In genomic region chr5:138195463-138195862, GRCm38 (mm10) we compare ENCODE assay signal across 7 mouse cellular contexts. TPM values are rescaled to one million over a fixed set of nuclear protein-coding genes. Genes with fewer than 3 reads are reported as not detected.
A peak's percentile ranks its signal among the peaks of the same experiment; 100 is the strongest.
DNase-seq lines count a peak whose midpoint lies in the region; ATAC-seq and TF ChIP-seq lines count a peak whose summit lies in the region.

No protein-coding gene starts in this region.

- peaks cover 20% of the 10 kb centered on the region for H3K4me1 ChIP-seq in G1E (ENCODE audit: insufficient read depth, low read depth, low read length)
- H3K4me1 ChIP-seq in heart, postnatal 0 days (ENCODE audit: control insufficient read depth, insufficient read depth): peaks cover 6% of the 10 kb centered on the region; the same call in 1 of the 2 replicates
- peaks cover 15% of the 10 kb centered on the region for H3K4me1 ChIP-seq in liver, postnatal 0 days (ENCODE audit: insufficient read depth)

- TF ChIP-seq CTCF in G1E (IDR thresholded peaks at IDR 0.05; ENCODE audit: low read depth, low read length): no peak
- TF ChIP-seq CTCF in heart, postnatal 0 days (IDR thresholded peaks at IDR 0.05; ENCODE audit: low read depth): no peak
- no peak for TF ChIP-seq CTCF in liver, postnatal 0 days (IDR thresholded peaks at IDR 0.05; ENCODE audit: low read depth)

- no peaks in the 10 kb centered on the region for H3K9me3 ChIP-seq in G1E (replicated peaks)
- H3K9me3 ChIP-seq in heart, postnatal 0 days (replicated peaks; ENCODE audit: control insufficient read depth, low read length): no peaks in the 10 kb centered on the region
- H3K9me3 ChIP-seq in liver, postnatal 0 days (ENCODE audit: low read length): no peaks in the 10 kb centered on the region

- no peak overlapping the region for H3K27ac ChIP-seq in heart, postnatal 0 days (ENCODE audit: low read depth)
- no peak overlapping the region for H3K27ac ChIP-seq in liver, postnatal 0 days (ENCODE audit: low read depth)

- H3K9ac ChIP-seq in heart, postnatal 0 days (replicated peaks; ENCODE audit: low read depth, low read length): no peak overlapping the region
- no peak overlapping the region for H3K9ac ChIP-seq in liver, postnatal 0 days (replicated peaks)

- no peak overlapping the region for H3K4me3 ChIP-seq in G1E (ENCODE audit: low read depth, low read length)
- H3K4me3 ChIP-seq in heart, postnatal 0 days (ENCODE audit: low read depth, low read length): peak overlapping the region; percentile 73; the same call in 1 of the 2 replicates
- no peak overlapping the region for H3K4me3 ChIP-seq in liver, postnatal 0 days (ENCODE audit: low read depth, low read length)

- WGBS in heart, postnatal 0 days: 74% methylated on average over 7 of the region's 7 CpGs
- 54% methylated on average over 7 of the region's 7 CpGs for WGBS in liver, postnatal 0 days (ENCODE audit: insufficient replicate concordance)

- H3K27me3 ChIP-seq in G1E (ENCODE audit: insufficient read depth, low read length): peaks cover 7% of the 10 kb centered on the region; the same call in 1 of the 2 replicates
- H3K27me3 ChIP-seq in heart, postnatal 0 days (ENCODE audit: control insufficient read depth, insufficient read depth, low read length): no peaks in the 10 kb centered on the region
- no peaks in the 10 kb centered on the region for H3K27me3 ChIP-seq in liver, postnatal 0 days (ENCODE audit: insufficient read depth, low read length)

- DNase-seq in 416B (ENCODE audit: low read depth) (peak; percentile 61), G1E (ENCODE audit: low spot score) (no peak)
- DNase-seq in heart, postnatal 0 days (ENCODE audit: low spot score): no peak
- no peak for DNase-seq in liver, postnatal 0 days
- no peak for DNase-seq in right cerebral cortex, adult 2 months (ENCODE audit: low spot score in 2 of 2)
- DNase-seq in kidney, postnatal 36 days: no peak
- no peak for DNase-seq in adrenal gland, postnatal 36 days

- peaks cover 34% of the 10 kb centered on the region for H3K36me3 ChIP-seq in G1E (replicated peaks)
- H3K36me3 ChIP-seq in heart, postnatal 0 days (replicated peaks; ENCODE audit: control insufficient read depth, insufficient read depth, low read length): 0 out of 2 replicates have a peak, but pooled peaks cover 2% of the 10 kb centered on the region
- no peaks in the 10 kb centered on the region for H3K36me3 ChIP-seq in liver, postnatal 0 days (replicated peaks; ENCODE audit: insufficient read depth, low read length)

- H3K4me2 ChIP-seq in heart, postnatal 0 days (ENCODE audit: low read depth, low read length): peak overlapping the region; percentile 85; the same call in 1 of the 2 replicates
- peak overlapping the region; percentile 100 for H3K4me2 ChIP-seq in liver, postnatal 0 days (ENCODE audit: low read depth, low read length)

- no peak for TF ChIP-seq EP300 in heart, postnatal 0 days (IDR thresholded peaks at IDR 0.05; ENCODE audit: low read depth)
- no peak for TF ChIP-seq EP300 in liver, postnatal 0 days (IDR thresholded peaks at IDR 0.05; ENCODE audit: low read depth)

- ATAC-seq in G1E (ENCODE audit: extremely low read depth, insufficient number of reproducible peaks, low FRiP score, poor library complexity, severe bottlenecking): 0 out of 2 replicates have a peak, but pooled peaks have one; percentile 11
- no peak for ATAC-seq in heart, postnatal 0 days (ENCODE audit: insufficient read depth, low read depth)
- ATAC-seq in liver, postnatal 0 days: no peak

RNA-seq across cellular contexts. Expression of gene Mblac1, which starts 1.3 kb away (rescaled TPM):
- total RNA-seq in G1E (2014; fragmentation: Nextera tagmentation) (1.7 and 2.1 TPM in 2 replicates), G1E (2017) (3.8 and 4.2 TPM in 2 replicates)
- polyA plus RNA-seq in G1E (2012): 2.5 TPM in 2 replicates
- total RNA-seq in heart, postnatal 0 days (2014; rRNA removed; ENCODE audit: low replicate concordance): 1.4 and 6.8 TPM in 2 replicates
- polyA plus RNA-seq in heart, postnatal 0 days (2015; fragmentation: Nextera tagmentation; extraction: Ambion mirVana): 5.1 and 5.6 TPM in 2 replicates
- 2.9 and 3.2 TPM in 2 replicates for polyA plus RNA-seq in liver, postnatal 0 days (2015; fragmentation: Nextera tagmentation; extraction: Ambion mirVana)
- 1 to 10 TPM; 8.5 to 9.2 TPM for total RNA-seq in adrenal gland, postnatal 36 days (2021)

RNA-seq across cellular contexts. Expression of gene Cnpy4, which starts 8.2 kb away (rescaled TPM):
- total RNA-seq in G1E (2014; fragmentation: Nextera tagmentation) (10.7 and 20.2 TPM in 2 replicates), G1E (2017) (31.1 and 31.5 TPM in 2 replicates)
- polyA plus RNA-seq in G1E (2012): 1.0 and 1.3 TPM in 2 replicates
- total RNA-seq in heart, postnatal 0 days (2014; rRNA removed; ENCODE audit: low replicate concordance): 3.6 and 4.7 TPM in 2 replicates
- polyA plus RNA-seq in heart, postnatal 0 days (2015; fragmentation: Nextera tagmentation; extraction: Ambion mirVana): 8.7 and 11.4 TPM in 2 replicates
- polyA plus RNA-seq in liver, postnatal 0 days (2015; fragmentation: Nextera tagmentation; extraction: Ambion mirVana): 6.7 and 7.5 TPM in 2 replicates
- total RNA-seq in adrenal gland, postnatal 36 days (2021): 10 to 100 TPM; 21.5 to 24.7 TPM

RNA-seq across cellular contexts. Expression of gene Taf6, which starts 8.2 kb away (rescaled TPM):
- total RNA-seq in G1E (2014; fragmentation: Nextera tagmentation) (69.4 and 73.0 TPM in 2 replicates), G1E (2017) (45.7 and 48.8 TPM in 2 replicates)
- 33.2 and 34.8 TPM in 2 replicates for polyA plus RNA-seq in G1E (2012)
- 52.8 and 77.7 TPM in 2 replicates for total RNA-seq in heart, postnatal 0 days (2014; rRNA removed; ENCODE audit: low replicate concordance)
- polyA plus RNA-seq in heart, postnatal 0 days (2015; fragmentation: Nextera tagmentation; extraction: Ambion mirVana): 33.4 and 39.1 TPM in 2 replicates
- polyA plus RNA-seq in liver, postnatal 0 days (2015; fragmentation: Nextera tagmentation; extraction: Ambion mirVana): 17.3 and 20.6 TPM in 2 replicates
- total RNA-seq in adrenal gland, postnatal 36 days (2021): 10 to 100 TPM; 41.2 to 47.5 TPM

RNA-seq across cellular contexts. Expression of gene Mcm7, which starts 23.2 kb away (rescaled TPM):
- total RNA-seq in G1E (2014; fragmentation: Nextera tagmentation) (187 and 233 TPM in 2 replicates), G1E (2017) (347 and 390 TPM in 2 replicates)
- polyA plus RNA-seq in G1E (2012): 36.3 and 104 TPM in 2 replicates
- 39.5 and 67.6 TPM in 2 replicates for total RNA-seq in heart, postnatal 0 days (2014; rRNA removed; ENCODE audit: low replicate concordance)
- 33.3 and 39.9 TPM in 2 replicates for polyA plus RNA-seq in heart, postnatal 0 days (2015; fragmentation: Nextera tagmentation; extraction: Ambion mirVana)
- polyA plus RNA-seq in liver, postnatal 0 days (2015; fragmentation: Nextera tagmentation; extraction: Ambion mirVana): 74.7 and 83.3 TPM in 2 replicates
- 10 to 100 TPM; 33.0 to 34.5 TPM for total RNA-seq in adrenal gland, postnatal 36 days (2021)

RNA-seq across cellular contexts. Expression of gene Ap4m1, which starts 23.7 kb away (rescaled TPM):
- total RNA-seq in G1E (2014; fragmentation: Nextera tagmentation) (20.4 and 21.1 TPM in 2 replicates), G1E (2017) (26.7 and 29.2 TPM in 2 replicates)
- polyA plus RNA-seq in G1E (2012): 12.7 and 22.6 TPM in 2 replicates
- total RNA-seq in heart, postnatal 0 days (2014; rRNA removed; ENCODE audit: low replicate concordance): 13.9 and 24.1 TPM in 2 replicates
- 6.1 and 6.5 TPM in 2 replicates for polyA plus RNA-seq in heart, postnatal 0 days (2015; fragmentation: Nextera tagmentation; extraction: Ambion mirVana)
- 3.0 and 3.8 TPM in 2 replicates for polyA plus RNA-seq in liver, postnatal 0 days (2015; fragmentation: Nextera tagmentation; extraction: Ambion mirVana)
- total RNA-seq in adrenal gland, postnatal 36 days (2021): 10 to 100 TPM; 19.1 to 19.7 TPM
